Mouse (Mus musculus) CH12.LX (cell line): Measurements from ENCODE around the gene Gas1. TPM values are rescaled to one million over a fixed set of nuclear protein-coding genes. Genes with fewer than 3 reads are reported as not detected.

ENCODE experiments used
- DNase-seq: peaks from one replicate; pipeline ENCODE4 v3.0.0-alpha.2; 2013; ENCODE audit errors: extremely low read depth
- H3K27ac ChIP-seq: 2 replicates; pipeline ENCODE4 v1.5.1; 2012; ENCODE audit warnings: low read depth, mild to moderate bottlenecking, control low read depth, moderate library complexity; ENCODE audit not compliant: insufficient read depth
- H3K27me3 ChIP-seq: replicated peaks from 2 replicates; pipeline ENCODE3; 2012; ENCODE audit warnings: inconsistent platforms
- H3K36me3 ChIP-seq, 2 experiments: replicated peaks in 1 of 2; 2 replicates each; pipeline versions ENCODE3 to v1.6.1; 2012; ENCODE audit warnings: inconsistent platforms in 1 of 2, low read length in 1 of 2, mild to moderate bottlenecking in 1 of 2, mixed read lengths in 1 of 2, moderate library complexity in 1 of 2; ENCODE audit not compliant: control insufficient read depth in 1 of 2, insufficient read depth in 1 of 2
- H3K4me1 ChIP-seq, 2 experiments: 2 replicates each; pipeline ENCODE4 v1.6.1; 2012; ENCODE audit warnings: inconsistent platforms in 1 of 2, moderate library complexity in 1 of 2; ENCODE audit not compliant: insufficient read depth in 2 of 2, control insufficient read depth in 1 of 2
- H3K4me2 ChIP-seq: 2 replicates; pipeline ENCODE4 v1.6.1; 2012; ENCODE audit warnings: low read depth, mild to moderate bottlenecking, control low read depth; ENCODE audit not compliant: poor library complexity, insufficient read depth, severe bottlenecking
- H3K4me3 ChIP-seq, 3 experiments: fragments of 150-350 bp in 1 of 3; sonication (generic) in 1 of 3; replicated peaks in 1 of 3; 2 replicates each; pipeline versions ENCODE3 to v1.5.1; 2011 to 2012; ENCODE audit warnings: low read depth in 2 of 3, low read length in 2 of 3, mild to moderate bottlenecking in 2 of 3, moderate library complexity in 2 of 3, control low read depth in 1 of 3, improper control_type of control experiment in 1 of 3, inconsistent platforms in 1 of 3, mixed read lengths in 1 of 3; ENCODE audit not compliant: poor library complexity in 1 of 3
- H3K79me2 ChIP-seq: replicated peaks from 2 replicates; pipeline ENCODE4 v1.6.1; 2012; ENCODE audit warnings: mild to moderate bottlenecking, moderate library complexity; ENCODE audit not compliant: control insufficient read depth, poor library complexity, insufficient read depth, severe bottlenecking; ENCODE audit errors: extremely low read depth
- H3K9ac ChIP-seq: 2 replicates; pipeline ENCODE4 v1.6.1; 2012; ENCODE audit warnings: low read depth, mild to moderate bottlenecking, control low read depth, moderate library complexity; ENCODE audit not compliant: insufficient read depth
- H3K9me3 ChIP-seq: replicated peaks from 2 replicates; pipeline ENCODE3; 2012; ENCODE audit warnings: low read length, inconsistent platforms, mixed read lengths
- BHLHE40 ChIP-seq: IDR thresholded peaks from 2 replicates; pipeline ENCODE4 v1.6.1; 2011; ENCODE audit warnings: mild to moderate bottlenecking, low read depth, low read length, improper control_type of control experiment
- CHD1 ChIP-seq: IDR thresholded peaks from 2 replicates; pipeline ENCODE4 v1.6.1; 2012; ENCODE audit warnings: low read depth, low read length, improper control_type of control experiment, inconsistent platforms
- CHD2 ChIP-seq: IDR thresholded peaks from 2 replicates; pipeline ENCODE4 v1.6.1; 2011; ENCODE audit warnings: low read length, improper control_type of control experiment
- E2F4 ChIP-seq: IDR thresholded peaks from 2 replicates; pipeline ENCODE4 v1.6.1; 2011; ENCODE audit warnings: low read depth, low read length, improper control_type of control experiment; ENCODE audit not compliant: insufficient replicate concordance
- ELF1 ChIP-seq: IDR thresholded peaks from 2 replicates; pipeline ENCODE4 v1.6.1; 2014; ENCODE audit warnings: low read depth, mild to moderate bottlenecking, inconsistent platforms, low read length, improper control_type of control experiment
- ETS1 ChIP-seq: conservative IDR thresholded peaks from 2 replicates; pipeline ENCODE4 v1.6.1; 2012; ENCODE audit warnings: low read depth, mild to moderate bottlenecking, inconsistent platforms, low read length, improper control_type of control experiment, moderate library complexity
- GABPA ChIP-seq: IDR thresholded peaks from 2 replicates; pipeline ENCODE4 v1.6.1; 2012; ENCODE audit warnings: low read depth, low read length, improper control_type of control experiment, inconsistent platforms; ENCODE audit not compliant: insufficient replicate concordance
- HCFC1 ChIP-seq: IDR thresholded peaks from 2 replicates; pipeline ENCODE4 v1.6.1; 2012; ENCODE audit warnings: low read depth, mild to moderate bottlenecking, inconsistent platforms, low read length, improper control_type of control experiment
- JUN ChIP-seq: IDR thresholded peaks from 2 replicates; pipeline ENCODE4 v1.6.1; 2011; ENCODE audit warnings: low read depth, mild to moderate bottlenecking, low read length, improper control_type of control experiment, moderate library complexity; ENCODE audit not compliant: insufficient read depth
- JUND ChIP-seq: conservative IDR thresholded peaks from 2 replicates; pipeline ENCODE4 v1.6.1; 2011; ENCODE audit warnings: low read depth, low read length, improper control_type of control experiment
- KAT2A ChIP-seq: IDR thresholded peaks from 2 replicates; pipeline ENCODE4 v1.6.1; 2012; ENCODE audit warnings: low read length, improper control_type of control experiment, inconsistent platforms; ENCODE audit not compliant: insufficient replicate concordance
- MAZ ChIP-seq: IDR thresholded peaks from 2 replicates; pipeline ENCODE4 v1.6.1; 2012; ENCODE audit warnings: low read depth, mild to moderate bottlenecking, inconsistent platforms, low read length, improper control_type of control experiment, moderate library complexity
- MEF2A ChIP-seq: IDR thresholded peaks from 2 replicates; pipeline ENCODE4 v1.6.1; 2014; ENCODE audit warnings: low read depth, mild to moderate bottlenecking, inconsistent platforms, low read length, improper control_type of control experiment, borderline replicate concordance
- NELFE ChIP-seq: IDR thresholded peaks from 2 replicates; pipeline ENCODE4 v1.6.1; 2011; ENCODE audit warnings: low read depth, low read length, improper control_type of control experiment
- NRF1 ChIP-seq: IDR thresholded peaks from 2 replicates; pipeline ENCODE4 v1.6.1; 2014; ENCODE audit warnings: low read depth, mild to moderate bottlenecking, inconsistent platforms, low read length, improper control_type of control experiment, moderate library complexity
- PAX5 ChIP-seq: IDR thresholded peaks from 2 replicates; pipeline ENCODE4 v1.6.1; 2012; ENCODE audit warnings: low read length, inconsistent platforms, mixed read lengths
- POLR2A ChIP-seq: IDR thresholded peaks from 2 replicates; pipeline ENCODE4 v1.6.1; 2011; ENCODE audit warnings: low read depth, mild to moderate bottlenecking, improper control_type of control experiment, low read length
- POLR2AphosphoS2 ChIP-seq: IDR thresholded peaks from 2 replicates; pipeline ENCODE4 v1.6.1; 2011; ENCODE audit warnings: low read depth, low read length, improper control_type of control experiment
- SIN3A ChIP-seq: IDR thresholded peaks from 2 replicates; pipeline ENCODE4 v1.6.1; 2012; ENCODE audit warnings: low read length, improper control_type of control experiment, inconsistent platforms
- SMC3 ChIP-seq: IDR thresholded peaks from 2 replicates; pipeline ENCODE4 v1.6.1; 2011; ENCODE audit warnings: low read depth, low read length, improper control_type of control experiment
- TBP ChIP-seq: conservative IDR thresholded peaks from 2 replicates; pipeline ENCODE4 v1.6.1; 2011; ENCODE audit warnings: low read depth, low read length, improper control_type of control experiment
- USF1 ChIP-seq: IDR thresholded peaks from 2 replicates; pipeline ENCODE4 v1.6.1; 2014; ENCODE audit warnings: low read depth, mild to moderate bottlenecking, inconsistent platforms, low read length, improper control_type of control experiment
- USF2 ChIP-seq: conservative IDR thresholded peaks from 2 replicates; pipeline ENCODE4 v1.6.1; 2011; ENCODE audit warnings: low read depth, low read length, improper control_type of control experiment
- ZKSCAN1 ChIP-seq: IDR thresholded peaks from 2 replicates; pipeline ENCODE4 v1.6.1; 2012; ENCODE audit warnings: low read depth, inconsistent platforms, low read length, improper control_type of control experiment, borderline replicate concordance
- ZMIZ1 ChIP-seq: IDR thresholded peaks from 2 replicates; pipeline ENCODE4 v1.6.1; 2012; ENCODE audit warnings: low read depth, mild to moderate bottlenecking, inconsistent platforms, low read length, improper control_type of control experiment
- dilution Hi-C: fragments of 300-500 bp; cut with MboI; formaldehyde crosslinking; loops from 2 replicates; pipeline ENCODE4 v1.14.3; 2020; ENCODE audit warnings: low sequenced_read_pairs; ENCODE audit not compliant: extremely low pct_unique_long_range_greater_than_20kb, extremely low pct_ligation_motif_present
- in situ Hi-C: fragments of 300-500 bp; cut with MboI; formaldehyde crosslinking; loops from 3 replicates; pipeline ENCODE4 v1.14.3; 2019; ENCODE audit warnings: low sequenced_read_pairs, low pct_ligation_motif_present, low pct_unique_long_range_greater_than_20kb, mixed read lengths
- polyA plus RNA-seq: library from polyadenylated mRNA; unstranded; fragments of >175 nt; gene quantifications from 2 replicates; pipeline ENCODE4 v1.2.1, GENCODE M21; 2012; ENCODE audit warnings: low read depth; ENCODE audit not compliant: insufficient read length
- total RNA-seq, 2 experiments: library from RNA; depleted of rRNA; stranded (reverse); fragments of 300-350 nt in 1 of 2; fragments of >200 nt in 1 of 2; gene quantifications; 2 replicates each; pipeline ENCODE4 v1.2.3; 2012 to 2014

Gas1 gene
- total and polyA plus RNA-seq, 3 experiments: not detected

DNA sequence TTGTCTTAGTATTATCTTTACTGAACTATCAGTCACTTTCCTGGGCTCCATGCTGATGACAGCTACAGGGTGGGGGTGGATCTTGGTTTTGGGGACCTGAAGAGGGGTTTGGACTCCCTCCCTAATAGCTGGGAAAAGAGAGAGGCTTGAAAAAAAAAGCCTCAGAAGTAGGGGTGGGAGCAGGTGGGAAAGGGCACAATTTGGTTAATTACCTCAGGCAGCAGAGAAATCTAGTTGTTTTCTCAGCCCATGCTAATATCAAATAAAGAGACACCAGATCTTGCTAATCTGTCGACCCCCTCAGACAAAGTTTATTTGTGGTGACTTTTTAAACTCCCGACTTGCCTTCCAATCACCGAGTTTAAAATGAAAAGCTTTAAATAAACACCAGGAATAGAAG, 4.0 kb downstream of the Gas1 start:
- H3K9me3 ChIP-seq: peaks cover 75% of the 10 kb centered on the region
- dilution Hi-C loops (no loop called here), in situ Hi-C loops (no loop called here)
- H3K4me1 ChIP-seq: no peaks in the 10 kb centered on the region
- no peak overlapping the region for H3K4me2 ChIP-seq
- no peaks in the 10 kb centered on the region for H3K79me2 ChIP-seq
- H3K27ac ChIP-seq: no peak overlapping the region
- H3K36me3 ChIP-seq: no peaks in the 10 kb centered on the region
- H3K4me3 ChIP-seq: no peak overlapping the region
- no peaks in the 10 kb centered on the region for H3K27me3 ChIP-seq
- TF ChIP-seq SIN3A (no peak), SMC3 (no peak), POLR2AphosphoS2 (no peak), HCFC1 (no peak), E2F4 (no peak), CHD1 (no peak), JUND (no peak), NELFE (no peak), KAT2A (no peak), ELF1 (no peak), BHLHE40 (no peak), ZKSCAN1 (no peak), USF1 (no peak), USF2 (no peak), MEF2A (no peak), NRF1 (no peak), PAX5 (no peak), TBP (no peak), JUN (no peak), ZMIZ1 (no peak)
- no peak overlapping the region for H3K9ac ChIP-seq
- DNase-seq: no peak

DNA sequence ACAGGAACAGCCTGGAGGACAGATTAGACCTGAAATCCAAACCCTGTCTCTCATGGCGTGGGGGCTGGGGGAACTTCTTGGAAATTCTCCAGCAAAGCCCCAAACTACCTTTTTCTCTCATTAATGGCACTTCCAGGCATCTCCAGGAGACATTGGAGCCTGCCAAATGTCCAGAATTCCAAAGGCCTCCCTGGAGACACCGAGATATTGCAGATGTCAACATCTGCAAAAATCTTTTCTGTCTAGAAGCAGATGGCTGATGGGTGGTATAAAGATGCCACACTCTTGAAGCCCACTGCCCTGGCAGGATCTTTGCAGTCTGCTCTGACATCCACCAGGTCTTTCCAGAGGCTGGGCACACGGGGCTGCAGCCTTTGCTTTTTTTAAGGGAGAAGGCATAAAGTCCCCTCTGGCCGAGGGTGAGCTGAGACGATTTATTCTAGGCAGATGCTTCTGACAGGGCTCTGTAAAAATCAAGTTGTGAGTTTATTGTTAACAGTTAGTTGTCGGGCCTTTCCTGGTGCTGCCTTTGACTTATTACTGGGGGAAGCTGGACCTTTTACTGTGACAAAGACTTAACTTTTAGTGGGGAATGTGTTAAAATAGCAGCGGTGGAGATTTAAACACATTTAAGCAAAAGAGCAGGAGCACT, 4.7 kb downstream of the Gas1 start:
- Histone ChIP-seq H3K27me3 (no peaks in the 10 kb centered on the region), H3K9ac (no peak overlapping the region), H3K4me1 (no peaks in the 10 kb centered on the region)
- dilution Hi-C loops: no loop called here
- no peak for TF ChIP-seq MAZ
- TF ChIP-seq E2F4: no peak
- TF ChIP-seq GABPA: no peak
- TF ChIP-seq POLR2A: no peak
- no peak for TF ChIP-seq ELF1
- no peak for TF ChIP-seq CHD2
- no peak for TF ChIP-seq ZMIZ1
- TF ChIP-seq ETS1: no peak
- TF ChIP-seq, all 38 proteins: peak for 0
- no peak overlapping the region for H3K4me2 ChIP-seq
- peaks cover 73% of the 10 kb centered on the region for H3K9me3 ChIP-seq
- no peak overlapping the region for H3K27ac ChIP-seq
- in situ Hi-C loops: no loop called here
- H3K79me2 ChIP-seq: no peaks in the 10 kb centered on the region
- no peak overlapping the region for H3K4me3 ChIP-seq
- DNase-seq: no peak
- no peaks in the 10 kb centered on the region for H3K36me3 ChIP-seq
